Mouse (Mus musculus) urinary bladder, postnatal 36 days (tissue): ENCODE results near the gene Ddc.
A peak's percentile ranks its signal among the peaks of the same experiment; 100 is the strongest.

Experiments
- DNase-seq, 2 experiments: peaks; one replicate each; pipeline ENCODE4 v3.0.0; 2022; ENCODE audit warnings: low spot score in 2 of 2, mixed read lengths in 1 of 2

The Ddc gene

GRCm38 (mm10) chr11:11897645-11898357, at the start of gene Ddc:
Ddc (minus strand) TSS chr11:11898144.
- DNase-seq = no peak

- no peak for DNase-seq
Observed at GRCm38 (mm10) chr11:11945766-11946165, 47.8 kb upstream of the Ddc start.

DNA sequence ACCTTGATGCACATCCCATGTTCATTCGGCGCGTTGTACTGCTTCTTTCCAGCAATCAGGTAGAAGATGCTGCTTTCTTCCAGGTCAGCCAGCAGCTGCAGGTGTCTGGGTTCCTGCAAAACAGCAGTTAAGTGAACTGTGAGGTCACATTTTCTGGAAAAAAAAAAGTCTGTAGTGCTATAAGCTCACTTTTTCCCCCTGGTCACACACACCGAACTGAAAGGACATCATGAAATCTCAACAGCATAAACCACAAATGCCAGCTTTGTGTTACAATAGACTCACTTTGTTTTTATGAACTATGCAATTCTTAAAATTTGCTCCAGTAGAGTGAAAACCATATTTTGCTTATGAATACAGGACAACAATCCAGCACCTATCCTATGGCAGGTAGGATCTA, 46.9 kb upstream of the Ddc start:
- DNase-seq = no peak

- no peak for DNase-seq
Observed at GRCm38 (mm10) chr11:11944082-11944349, 46.1 kb upstream of the Ddc start.

DNA sequence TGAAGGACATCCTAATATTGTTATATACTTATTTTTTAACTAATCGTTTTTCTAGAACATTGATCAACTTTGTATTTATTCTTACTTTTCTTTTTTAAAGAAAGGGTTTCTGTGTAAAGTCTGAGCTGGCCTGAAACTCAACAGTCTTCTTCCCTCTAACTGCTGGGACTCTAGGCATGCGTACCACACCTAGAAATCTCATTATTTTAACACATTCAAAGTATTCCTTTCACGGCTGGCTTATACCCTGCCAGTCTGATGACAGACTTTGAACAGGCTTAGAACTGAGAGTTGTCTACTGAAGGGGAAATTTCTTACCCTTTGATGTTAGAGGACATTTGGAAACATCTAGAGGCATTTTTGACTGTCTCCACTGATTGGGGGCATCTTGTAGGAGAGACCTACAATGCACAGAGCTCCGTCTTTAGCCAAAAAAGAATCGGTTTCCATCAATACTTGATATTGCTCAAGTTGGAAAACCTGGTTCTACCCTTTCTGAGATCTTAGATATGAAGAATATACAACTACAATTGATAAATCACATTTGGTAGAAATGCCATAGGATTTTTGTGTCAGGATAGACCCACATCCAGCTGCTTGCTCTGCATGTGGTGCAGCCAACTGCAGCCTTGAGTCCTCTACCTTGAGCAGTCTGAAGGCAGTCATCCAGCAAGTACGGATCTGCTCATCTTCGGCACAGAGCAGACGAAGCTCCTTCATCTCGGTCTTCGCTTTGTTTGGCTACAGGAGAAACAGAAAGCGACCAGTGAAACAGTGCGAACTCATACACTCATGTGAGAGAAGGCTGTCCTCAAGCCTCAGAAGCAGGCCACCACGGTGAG, 45.5 kb upstream of the Ddc start:
- no peak for DNase-seq

DNA sequence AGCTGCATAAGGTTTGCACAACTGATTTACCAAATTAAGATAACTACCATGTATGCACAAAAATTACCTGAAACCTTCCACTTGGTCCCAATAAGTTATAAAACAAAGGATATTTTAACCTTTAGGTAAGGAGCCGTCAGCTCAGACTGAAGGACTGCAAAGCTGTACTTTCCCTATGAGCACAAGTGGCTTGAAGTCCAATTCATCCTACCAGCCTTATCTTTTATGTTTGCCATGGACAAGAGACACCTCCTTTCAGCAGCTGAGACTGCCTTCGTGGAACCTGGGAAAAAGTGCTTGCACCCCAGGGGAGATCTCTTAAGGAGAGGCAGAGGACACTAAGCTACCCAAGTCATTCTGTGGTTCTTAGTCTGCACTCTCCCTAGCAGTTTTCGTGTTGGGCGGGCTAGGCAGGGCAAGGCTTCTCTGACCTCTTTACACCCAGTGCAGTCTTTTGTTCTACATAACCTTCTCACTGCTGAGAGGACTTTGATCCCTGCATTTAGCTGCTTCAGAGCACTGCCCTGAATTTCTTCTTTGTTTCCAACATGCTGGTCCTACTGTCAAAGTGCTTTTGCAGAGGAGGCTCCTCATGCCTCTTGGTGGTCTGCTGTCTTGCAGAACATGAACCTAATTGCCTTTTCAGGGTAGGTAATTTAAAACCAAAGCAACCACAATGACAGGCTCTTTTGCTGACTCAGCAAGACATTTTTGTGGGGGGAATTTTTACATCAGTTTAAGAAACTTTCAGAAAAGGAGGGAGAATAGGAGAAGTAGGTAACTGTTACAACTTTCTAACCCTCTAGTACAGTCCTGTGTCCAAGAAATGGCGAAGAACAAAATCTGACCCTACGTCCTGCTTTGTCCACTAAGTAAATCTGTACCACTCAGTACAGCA, 44.6 kb upstream of the Ddc start:
- no peak for DNase-seq

GRCm38 (mm10) chr11:11940833-11941681, 43.1 kb upstream of the Ddc start:
- no peak for DNase-seq

DNA sequence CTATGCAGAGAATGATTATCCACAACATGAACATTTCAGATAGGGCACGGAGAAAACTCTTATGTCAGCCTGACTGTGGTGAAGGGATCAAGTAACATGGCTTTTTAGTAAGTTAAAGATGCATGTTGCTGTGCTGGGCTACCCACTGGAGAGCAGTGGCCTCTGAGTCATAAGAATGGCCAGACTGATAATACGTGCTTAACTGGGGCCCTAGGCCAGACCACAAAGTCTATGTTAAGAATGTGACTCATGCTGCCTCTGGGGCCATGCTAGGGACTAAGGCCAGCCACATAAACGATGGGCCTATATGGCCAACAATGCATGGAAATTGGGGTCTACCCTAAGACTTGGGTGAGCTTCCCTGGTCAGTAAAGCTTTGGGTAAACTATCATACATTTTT, 41.7 kb upstream of the Ddc start:
- no peak for DNase-seq

DNA sequence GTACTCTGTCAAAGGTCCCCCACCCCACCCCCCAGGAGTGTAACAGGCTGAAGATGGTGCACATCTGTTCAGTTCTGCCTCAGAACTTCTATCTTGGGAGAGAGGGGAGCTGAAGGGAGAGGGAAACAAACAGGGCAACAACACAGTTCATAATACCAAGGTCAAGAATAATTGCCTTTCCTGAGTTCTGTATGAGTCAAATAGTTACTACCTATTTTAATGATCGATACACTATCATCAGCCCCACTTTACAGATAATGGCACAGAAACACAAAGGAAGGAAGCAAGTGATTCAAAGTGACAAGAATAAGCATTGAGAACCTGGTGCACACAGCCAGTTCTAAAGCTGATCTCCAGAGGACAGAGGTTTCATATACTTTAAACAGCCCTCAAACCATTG, 40.6 kb upstream of the Ddc start:
- no peak for DNase-seq

DNA sequence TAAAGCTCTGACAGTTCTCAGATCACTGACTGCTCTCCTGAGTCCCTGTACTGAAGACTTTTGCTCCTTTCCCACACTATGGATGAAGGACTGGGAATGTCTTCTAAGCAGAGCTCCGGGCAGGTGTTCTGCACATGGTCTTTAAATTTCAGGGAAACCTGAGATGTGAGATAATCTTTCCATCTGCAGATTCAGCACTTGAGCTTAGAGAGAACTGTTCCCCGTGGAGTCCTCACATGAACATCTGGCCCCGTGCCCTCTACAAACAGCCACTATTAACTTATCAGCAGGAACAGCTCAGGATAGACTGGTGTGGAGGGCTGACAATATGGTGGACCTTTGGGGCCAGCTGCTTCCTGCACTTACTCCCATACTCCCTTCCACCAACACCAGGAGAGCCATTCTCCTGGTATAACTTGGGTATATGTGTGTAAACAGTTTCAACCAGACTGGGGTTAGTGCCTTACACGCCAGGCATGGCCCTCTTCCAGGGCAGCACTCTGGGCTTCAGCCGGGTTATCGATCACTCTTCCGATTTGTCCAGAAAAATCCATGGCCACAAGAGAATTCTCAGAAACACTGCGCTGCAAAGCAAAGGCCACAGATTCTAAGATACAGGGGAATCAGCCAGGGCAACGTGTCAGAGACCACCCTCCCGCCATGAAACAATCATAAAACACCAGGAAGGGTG, 39.5 kb upstream of the Ddc start:
- no peak for DNase-seq

DNA sequence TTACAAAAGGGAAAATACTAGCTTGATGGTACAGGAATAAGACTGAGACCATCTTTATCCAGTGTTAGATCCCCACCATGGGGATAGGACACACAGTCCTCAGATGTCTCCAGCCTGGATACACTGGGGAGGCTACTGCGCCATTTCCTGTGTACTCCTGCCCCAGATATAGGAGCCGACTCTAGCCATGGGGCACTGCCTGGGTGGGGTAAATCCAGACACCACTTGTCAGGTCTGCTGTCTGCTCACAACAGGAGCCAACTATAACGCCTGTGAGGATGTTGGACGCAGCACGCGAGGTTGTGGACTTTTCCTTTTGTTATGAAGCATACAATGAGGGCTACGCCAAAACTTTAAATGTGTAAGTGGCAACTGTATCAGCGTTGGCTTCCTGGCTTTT, 36.9 kb upstream of the Ddc start:
- no peak for DNase-seq

GRCm38 (mm10) chr11:11932102-11932789, 34.3 kb upstream of the Ddc start:
- DNase-seq = no peak

GRCm38 (mm10) chr11:11931688-11932087, 33.7 kb upstream of the Ddc start:
- no peak for DNase-seq

GRCm38 (mm10) chr11:11930527-11930926, 32.6 kb upstream of the Ddc start:
- DNase-seq = no peak

DNA sequence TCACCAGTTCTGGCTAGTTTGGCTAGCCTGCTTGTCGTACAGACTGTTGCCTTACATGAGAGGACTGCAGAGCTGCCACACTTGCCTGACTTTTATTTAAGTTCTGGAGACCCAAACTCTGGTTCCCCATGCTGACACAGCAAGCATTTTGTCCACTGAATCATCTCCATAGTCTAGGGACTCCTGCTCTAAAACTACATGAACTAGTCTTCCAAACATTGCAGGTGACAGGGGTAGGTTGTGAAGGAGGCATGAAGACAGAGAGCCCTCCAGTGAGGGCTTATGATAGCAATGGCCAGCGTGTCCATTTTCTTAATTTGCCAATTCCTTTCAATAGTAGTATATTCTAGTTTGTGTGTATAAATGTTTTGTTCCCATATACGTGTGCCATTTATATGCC, 31.1 kb upstream of the Ddc start:
- DNase-seq = no peak

GRCm38 (mm10) chr11:11928586-11928985, 30.6 kb upstream of the Ddc start:
- DNase-seq = no peak

- DNase-seq = no peak
Observed at GRCm38 (mm10) chr11:11923900-11924299, 26.0 kb upstream of the Ddc start.

DNA sequence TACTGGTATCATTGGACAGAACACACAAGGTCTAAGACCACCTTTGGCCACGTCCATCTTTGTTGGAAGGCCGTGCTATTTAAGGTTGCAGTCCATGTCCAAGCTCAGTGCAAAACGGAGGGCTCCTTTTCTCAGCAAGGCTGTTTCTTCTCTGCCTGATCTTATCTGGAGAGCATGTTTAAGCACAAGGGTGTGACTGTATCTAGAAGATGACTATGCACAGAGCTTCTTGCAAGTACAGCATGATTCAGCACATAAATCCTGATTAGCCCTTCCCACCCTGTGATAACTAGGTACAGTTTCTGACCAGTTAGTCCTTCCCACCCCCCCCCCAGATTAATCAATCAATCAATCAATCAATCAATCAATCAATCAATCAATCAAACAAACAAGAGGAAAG, 25.4 kb upstream of the Ddc start:
- no peak for DNase-seq

DNA sequence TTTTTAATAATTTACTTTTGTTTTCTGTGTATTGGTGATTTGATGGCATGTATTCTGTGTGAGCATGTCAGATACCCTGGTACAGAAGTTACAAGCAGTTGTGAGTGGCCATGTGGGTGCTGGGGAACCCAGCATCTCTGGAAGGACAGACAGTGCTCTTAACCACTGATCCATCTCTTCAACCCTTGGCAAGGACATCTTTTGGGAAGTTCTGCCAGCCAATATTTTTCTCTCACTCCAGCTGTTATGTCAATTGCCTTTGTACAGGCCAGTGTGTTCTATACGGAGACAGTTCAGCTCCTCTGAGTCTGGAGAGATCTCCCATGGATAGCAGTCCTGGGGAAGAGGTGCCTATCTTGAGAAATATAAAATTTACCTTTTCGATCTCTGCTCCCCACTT, 24.2 kb upstream of the Ddc start:
- DNase-seq = no peak

DNA sequence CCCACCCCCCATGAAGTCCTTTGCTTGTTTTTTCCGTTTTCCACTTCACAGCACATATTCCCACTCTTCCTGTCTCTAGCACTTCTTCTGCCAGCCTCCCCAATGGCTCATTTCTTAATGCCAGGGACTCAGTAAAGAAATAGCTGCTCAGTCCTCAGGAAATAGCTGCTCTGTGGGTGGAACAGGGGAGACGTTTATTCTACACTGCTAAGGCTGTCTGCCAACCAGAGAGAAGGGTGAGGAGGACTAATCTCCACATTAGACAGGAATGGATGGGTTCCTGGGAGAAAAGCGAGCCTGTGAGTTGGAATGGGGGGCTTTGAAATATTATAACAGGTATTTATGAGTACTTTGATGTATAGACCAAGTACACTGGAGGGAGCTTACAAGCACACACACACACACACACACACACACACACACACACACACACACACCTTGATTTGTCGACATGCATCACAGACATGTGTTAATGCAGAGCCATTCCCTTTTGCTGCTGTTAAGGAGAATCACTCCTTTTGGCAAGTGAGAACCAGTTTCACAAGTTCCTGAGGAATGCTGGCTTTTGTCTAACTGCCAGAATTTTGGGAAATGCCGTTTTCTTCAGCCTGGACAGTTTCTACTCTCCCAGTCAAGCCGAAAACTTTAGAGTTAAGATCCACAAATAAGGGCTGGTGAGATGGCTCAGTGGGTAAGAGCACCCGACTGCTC, 9.9 kb upstream of the Ddc start:
- DNase-seq = peak in 1 of 2 experiments; percentile 11
